Mouse (Mus musculus) layer of hippocampus, adult 2 months (tissue): Measurements from ENCODE around the gene 0610030E20Rik. TPM values are rescaled to one million over a fixed set of nuclear protein-coding genes. Genes with fewer than 3 reads are reported as not detected.

ENCODE experiments used
- DNase-seq, 2 experiments: peaks; one replicate each; pipeline ENCODE4 v3.0.0; 2022; ENCODE audit warnings: low spot score in 2 of 2
- H3K27ac ChIP-seq: fragments of 200-600 bp; 2 replicates; pipeline ENCODE4 v1.8.1; 2022
- H3K4me3 ChIP-seq: fragments of 200-600 bp; 2 replicates; pipeline ENCODE4 v1.8.1; 2022; ENCODE audit warnings: mild to moderate bottlenecking
- CTCF ChIP-seq: fragments of 200-600 bp; conservative IDR thresholded peaks from 2 replicates; pipeline ENCODE4 v1.8.1; 2022; ENCODE audit warnings: antibody characterized with exemption, mild to moderate bottlenecking, moderate library complexity
- total RNA-seq, 2 experiments: library from RNA; stranded (reverse); gene quantifications; 2 replicates each; pipeline ENCODE4 v1.2.3; 2021

Gene 0610030E20Rik
- total RNA-seq, 2 experiments from 2014 or later: 17.4 to 19.0 TPM

DNA sequence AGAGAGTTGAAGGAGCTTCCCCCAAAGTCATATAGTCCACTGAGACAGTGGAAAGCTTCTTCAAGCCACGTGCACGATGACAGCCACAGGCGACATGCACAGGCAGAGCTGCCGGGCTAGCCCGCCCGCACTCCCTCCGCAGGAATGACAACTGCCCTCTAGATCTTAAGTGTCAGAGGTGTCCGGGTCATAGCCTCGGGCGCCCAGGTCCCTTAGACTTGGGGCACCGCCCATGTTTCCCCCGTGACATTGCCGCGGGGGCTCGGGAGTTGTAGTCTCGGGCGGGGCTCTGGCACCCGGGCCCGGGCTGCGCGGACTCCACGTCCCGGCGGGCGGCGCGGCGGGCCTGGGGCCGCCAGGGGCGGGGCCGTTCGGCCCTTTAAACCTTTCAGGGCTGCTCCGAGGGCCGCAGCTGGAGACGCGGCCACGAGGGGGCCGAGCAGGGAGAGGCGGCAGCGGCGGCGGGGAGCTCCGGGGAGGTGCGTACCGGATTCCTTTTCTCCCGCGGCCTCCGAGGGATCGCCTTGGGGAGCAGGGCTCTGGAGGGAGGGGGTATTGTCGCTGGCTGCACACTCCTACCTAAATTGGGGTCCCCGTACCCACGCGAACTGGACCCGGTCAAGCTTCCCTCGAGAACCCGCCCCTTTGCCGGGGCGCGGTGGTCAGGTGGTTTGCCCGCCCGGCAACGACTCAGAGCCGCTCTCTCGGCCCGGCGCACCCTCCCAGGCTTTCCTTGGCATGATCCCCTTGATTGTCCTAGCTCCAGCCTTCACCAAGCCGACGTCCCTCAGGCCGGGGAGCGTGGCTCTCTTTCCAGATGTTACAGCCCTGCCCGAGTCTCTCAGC is 8.2 kb downstream of the 0610030E20Rik start, which contains the start of gene Tmem150a:
Gene Tmem150a, plus strand, starts transcription at position 382 of the 846 bp plus-strand sequence.
- H3K4me3 ChIP-seq: peak within 1 kb of the TSS; percentile 87

GRCm38 (mm10) chr6:72356001-72356532 is 8.9 kb downstream of the 0610030E20Rik start:
- peak overlapping the region; percentile 88 for H3K27ac ChIP-seq
- no peak for DNase-seq
- H3K4me3 ChIP-seq: peak overlapping the region; percentile 87
- TF ChIP-seq CTCF: no peak

More for the DNA sequence above, 8.2 kb downstream of the 0610030E20Rik start, which contains the start of gene Tmem150a:
- TF ChIP-seq CTCF: peak; percentile 69
- H3K27ac ChIP-seq: peak within 1 kb of the TSS; percentile 88
- DNase-seq: peak; percentile 68

DNA sequence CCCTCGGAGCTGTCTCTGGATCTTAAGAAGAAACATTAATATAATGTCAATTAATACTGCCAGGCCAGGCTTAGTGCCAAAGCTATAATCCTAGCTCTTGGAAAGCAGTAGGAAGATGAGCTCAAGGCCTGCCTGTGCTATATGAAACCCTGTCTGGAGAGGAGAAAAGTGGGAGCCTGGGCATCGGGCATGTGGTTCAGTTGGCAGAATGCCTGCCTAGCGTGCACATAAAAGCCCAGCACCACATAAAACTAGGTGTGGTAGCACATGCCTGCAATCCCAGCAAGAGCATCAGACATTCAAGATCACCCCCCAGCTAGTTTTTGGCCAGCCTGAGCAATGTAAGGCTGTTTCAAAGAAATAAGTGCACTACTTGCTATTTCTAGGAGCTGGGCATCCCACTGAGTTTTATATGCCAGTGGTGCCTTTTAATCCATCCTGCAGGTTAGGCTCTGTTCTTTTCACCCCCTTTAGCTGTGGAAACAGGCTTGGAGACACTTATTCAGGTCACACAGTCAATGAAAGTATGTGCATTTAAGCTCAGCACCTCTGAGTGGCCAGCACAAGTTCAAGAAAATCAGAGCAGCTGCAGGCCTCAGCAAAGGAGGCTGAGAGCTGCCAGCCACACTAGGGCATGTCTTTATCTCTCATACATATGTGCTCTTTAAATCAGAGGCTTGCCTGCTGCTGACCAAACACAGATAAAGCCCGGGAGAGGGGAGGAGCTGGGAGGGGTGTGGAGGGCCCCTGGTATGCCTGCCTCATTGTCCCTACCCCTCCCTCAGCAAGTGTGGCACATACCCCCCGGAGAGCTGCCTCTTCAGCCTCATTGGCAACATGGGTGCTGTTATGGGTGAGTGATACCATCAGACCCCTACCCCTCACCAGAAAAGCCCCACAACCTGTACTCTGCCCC is 10.3 kb downstream of the 0610030E20Rik start:
- DNase-seq: no peak
- TF ChIP-seq CTCF: no peak
- Histone ChIP-seq H3K27ac (no peak overlapping the region; the same call in 1 of the 2 replicates), H3K4me3 (no peak overlapping the region)

DNA sequence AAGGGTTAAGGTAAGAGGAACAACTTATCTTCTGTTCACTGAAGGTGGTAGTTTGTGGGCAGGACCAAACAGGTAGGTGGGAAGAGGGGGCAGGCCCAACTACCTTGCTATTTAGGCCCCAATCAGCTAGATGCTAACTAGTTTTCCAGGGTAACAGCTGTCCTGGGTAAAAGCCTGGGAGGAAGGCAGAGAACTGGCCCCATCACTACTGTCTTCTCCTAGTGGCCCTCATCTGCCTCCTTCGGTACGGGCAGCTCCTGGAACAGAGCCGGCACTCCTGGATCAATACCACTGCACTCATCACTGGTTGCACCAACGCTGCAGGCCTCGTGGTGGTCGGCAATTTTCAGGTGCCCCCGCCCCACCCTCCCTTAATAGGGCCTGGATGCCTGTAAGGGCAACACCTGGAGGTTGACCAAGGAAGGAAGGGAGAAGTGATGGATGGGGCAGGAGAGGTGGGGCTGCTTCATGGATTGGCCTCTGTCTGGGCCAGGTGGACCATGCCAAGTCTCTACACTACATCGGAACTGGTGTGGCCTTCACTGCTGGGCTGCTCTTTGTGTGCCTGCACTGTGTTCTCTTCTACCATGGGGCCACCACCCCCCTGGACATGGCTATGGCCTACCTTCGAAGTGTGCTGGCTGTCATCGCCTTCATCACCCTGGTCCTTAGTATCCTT is 11.1 kb downstream of the 0610030E20Rik start:
- no peak for DNase-seq
- TF ChIP-seq CTCF: no peak
- H3K4me3 ChIP-seq: no peak overlapping the region
- no peak overlapping the region for H3K27ac ChIP-seq

DNA sequence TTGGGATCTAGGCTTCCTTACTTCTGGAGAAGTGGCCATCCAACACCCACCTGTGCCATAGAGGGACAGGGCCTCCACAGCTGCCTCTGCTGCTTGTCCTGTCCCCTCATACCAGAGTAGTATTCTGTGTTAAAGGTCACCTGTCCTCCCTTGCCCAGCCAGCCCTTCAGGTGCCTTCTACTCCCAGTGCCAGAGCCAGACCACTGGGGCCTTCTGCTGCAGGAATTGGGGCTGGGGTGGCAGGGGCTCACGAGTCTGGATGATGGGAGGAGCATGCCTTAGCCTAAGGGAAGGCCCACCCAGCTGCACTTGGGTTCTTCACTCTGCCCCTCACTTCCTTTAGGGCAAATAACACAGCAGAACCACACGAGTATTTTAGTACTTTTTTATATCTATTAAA is 12.2 kb downstream of the 0610030E20Rik start:
- no peak for TF ChIP-seq CTCF
- H3K27ac ChIP-seq: no peak overlapping the region
- DNase-seq: no peak
- no peak overlapping the region for H3K4me3 ChIP-seq

DNA sequence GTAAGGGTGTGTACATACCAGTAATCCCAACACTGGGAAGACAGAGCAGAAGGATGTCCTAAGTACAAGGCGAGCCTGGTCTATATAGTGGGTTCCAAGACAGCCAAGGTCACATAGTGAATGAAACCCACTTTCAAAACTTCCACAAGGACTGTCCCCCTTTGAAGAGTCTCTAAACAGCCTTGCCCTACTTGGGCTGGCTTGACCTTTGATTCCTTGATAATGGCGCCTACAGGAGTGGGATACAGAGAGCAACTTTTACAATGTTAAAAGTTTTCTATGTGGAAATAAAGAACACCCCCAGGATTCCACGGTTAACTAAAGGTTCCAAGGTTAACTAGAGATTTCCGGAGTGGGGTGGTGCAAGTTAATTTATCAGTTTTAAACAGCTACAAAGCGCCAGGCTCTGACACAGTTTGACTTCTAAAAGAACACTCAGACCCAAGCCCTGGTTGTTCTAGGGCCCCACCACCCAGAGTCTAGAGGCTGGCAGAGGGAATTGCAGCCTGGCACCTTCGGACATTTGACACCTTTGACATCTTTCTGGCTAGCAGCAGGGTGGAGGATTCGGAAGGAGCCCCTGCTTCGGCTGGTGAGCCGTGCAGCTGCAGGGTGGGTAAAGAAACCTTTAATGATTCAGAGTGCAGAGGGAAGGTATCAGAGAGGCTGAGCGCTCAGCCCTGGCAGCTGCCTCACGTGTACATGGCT is 12.9 kb downstream of the 0610030E20Rik start:
- no peak overlapping the region for H3K4me3 ChIP-seq
- no peak overlapping the region for H3K27ac ChIP-seq
- DNase-seq: no peak
- 0 out of 2 replicates have a peak, but pooled peaks have one; percentile 11 for TF ChIP-seq CTCF

GRCm38 (mm10) chr6:72360599-72360935 is 13.4 kb downstream of the 0610030E20Rik start:
- TF ChIP-seq CTCF: no peak
- DNase-seq: no peak
- H3K27ac ChIP-seq: no peak overlapping the region
- no peak overlapping the region for H3K4me3 ChIP-seq

DNA sequence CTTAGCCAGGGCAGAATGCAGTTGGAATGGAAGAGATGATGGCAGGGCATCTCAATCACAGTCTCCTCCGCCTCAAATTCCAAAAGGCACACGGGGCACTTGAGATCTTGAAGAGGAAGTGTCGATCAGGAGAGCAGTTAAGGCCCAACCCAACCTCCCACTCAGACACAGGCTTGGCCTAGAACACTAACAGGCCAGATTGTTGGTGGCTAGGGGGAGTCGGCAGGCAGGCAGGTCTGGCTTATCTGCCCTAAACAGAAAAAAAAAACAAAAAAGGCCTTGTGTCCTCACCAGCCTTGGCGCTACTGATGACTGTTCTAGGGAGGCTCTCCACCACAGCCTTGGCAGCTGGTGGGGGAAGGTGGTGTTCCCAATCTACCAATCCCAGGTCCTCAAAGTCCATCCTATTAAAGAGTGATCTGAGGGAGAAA is 14.0 kb downstream of the 0610030E20Rik start:
- TF ChIP-seq CTCF: no peak
- DNase-seq: no peak
- Histone ChIP-seq H3K27ac (peak overlapping the region; percentile 90), H3K4me3 (peak overlapping the region; percentile 82)

DNA sequence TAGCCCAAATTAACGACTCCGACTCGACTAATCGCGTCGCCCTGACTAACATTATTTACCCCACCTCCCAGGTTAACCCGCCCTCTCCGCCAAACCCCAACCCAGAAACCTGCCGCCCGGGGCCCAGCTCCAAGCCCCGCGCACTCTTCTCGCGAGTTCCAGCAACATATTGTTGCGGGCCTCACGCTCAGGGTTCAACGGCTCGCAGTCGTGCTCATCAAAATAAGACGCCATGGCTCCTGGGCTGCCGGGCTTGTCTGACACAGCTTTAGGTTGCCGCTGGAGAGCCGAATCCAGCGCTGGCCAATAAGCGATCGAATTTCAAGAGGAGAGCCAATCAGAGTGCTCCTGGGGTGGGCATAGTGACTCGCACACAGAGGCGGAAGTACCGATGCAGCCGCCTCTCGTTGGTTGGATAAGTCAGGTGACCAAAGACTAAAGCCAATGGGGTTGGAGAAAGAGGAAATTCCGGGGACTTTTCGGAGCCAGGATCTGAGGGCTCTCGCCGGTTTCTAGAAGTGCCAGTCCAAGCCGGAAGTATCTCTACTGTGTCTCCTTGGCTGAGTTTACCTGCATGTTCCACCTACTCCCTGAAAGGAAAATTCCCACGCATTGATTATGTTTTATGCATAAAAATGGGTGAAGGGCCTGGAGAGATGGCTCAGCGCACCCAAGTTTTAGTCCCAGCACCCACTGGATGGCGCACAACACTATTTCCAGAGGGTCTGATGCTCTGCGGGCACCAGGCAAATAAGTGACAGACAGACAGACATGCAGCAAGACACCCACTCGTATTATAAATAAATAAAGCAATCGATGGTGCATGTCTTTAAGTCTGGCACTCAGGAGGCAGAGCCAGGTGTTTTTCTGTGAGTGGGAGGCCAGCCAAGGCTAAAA is 15.3 kb downstream of the 0610030E20Rik start:
- peak; percentile 94 to 98 for DNase-seq
- peak overlapping the region; percentile 90 for H3K27ac ChIP-seq
- peak overlapping the region; percentile 82 for H3K4me3 ChIP-seq
- TF ChIP-seq CTCF: peak; percentile 67

GRCm38 (mm10) chr6:72364009-72364408 is 16.9 kb downstream of the 0610030E20Rik start:
- no peak overlapping the region for H3K4me3 ChIP-seq
- no peak overlapping the region for H3K27ac ChIP-seq
- TF ChIP-seq CTCF: peak; percentile 66
- no peak for DNase-seq

DNA sequence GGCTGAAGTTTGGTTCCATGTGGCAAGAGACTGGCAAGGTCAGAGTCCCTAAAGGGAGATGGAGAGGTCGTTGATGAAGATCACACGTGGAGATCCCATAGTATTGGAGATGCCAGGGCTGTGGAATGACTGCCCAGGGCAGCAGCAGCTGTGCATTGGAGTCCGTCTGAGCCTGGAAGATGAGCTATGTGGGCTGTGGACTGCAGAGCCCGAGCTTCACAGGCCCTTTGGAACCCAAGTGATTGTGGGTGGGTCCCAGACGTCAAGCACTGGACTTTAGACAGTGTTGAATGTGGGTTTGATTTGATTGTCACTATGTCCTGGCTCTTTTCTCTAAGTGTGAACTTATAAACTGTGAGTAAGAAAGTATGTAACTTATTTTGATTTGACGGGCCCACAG is 17.9 kb downstream of the 0610030E20Rik start:
- TF ChIP-seq CTCF: no peak
- DNase-seq: no peak
- no peak overlapping the region for H3K4me3 ChIP-seq
- H3K27ac ChIP-seq: no peak overlapping the region
